Mouse (Mus musculus) right cerebral cortex, postnatal 10 days (tissue): ENCODE measurements at regions not wholly inside any gene's neighbourhood (a gene's known extent, or its start where the extent isn't known, plus 50 kb on each side); places are given as distances from the start of the nearest gene placed in this dataset.

Experiments used
- DNase-seq, 2 experiments: peaks; one replicate each; pipeline ENCODE4 v3.0.0; 2021; ENCODE audit warnings: low spot score in 2 of 2

DNA sequence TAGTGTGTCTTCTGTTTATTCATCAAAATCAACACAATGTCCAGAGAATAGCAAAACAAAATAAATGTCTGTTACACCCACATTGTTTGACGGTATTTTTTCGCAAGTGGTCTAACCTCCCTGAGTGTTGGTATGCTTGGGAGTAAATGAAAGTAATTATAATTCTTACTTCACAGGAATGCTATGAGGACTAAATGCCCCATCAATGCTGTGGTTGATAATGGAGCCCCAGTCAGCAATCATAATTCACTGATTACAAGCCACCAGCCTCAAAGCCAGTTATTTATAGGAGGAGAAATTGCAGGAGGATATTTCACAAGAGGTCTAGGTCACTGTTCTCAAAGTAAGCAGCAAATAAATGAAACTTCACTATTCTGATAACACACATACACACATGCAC is 129.6 kb upstream of the Hand2 start:
- DNase-seq, result no peak

- DNase-seq, result no peak
Observed at GRCm38 (mm10) chr8:57200280-57200679, 120.5 kb upstream of the Hand2 start.

DNA sequence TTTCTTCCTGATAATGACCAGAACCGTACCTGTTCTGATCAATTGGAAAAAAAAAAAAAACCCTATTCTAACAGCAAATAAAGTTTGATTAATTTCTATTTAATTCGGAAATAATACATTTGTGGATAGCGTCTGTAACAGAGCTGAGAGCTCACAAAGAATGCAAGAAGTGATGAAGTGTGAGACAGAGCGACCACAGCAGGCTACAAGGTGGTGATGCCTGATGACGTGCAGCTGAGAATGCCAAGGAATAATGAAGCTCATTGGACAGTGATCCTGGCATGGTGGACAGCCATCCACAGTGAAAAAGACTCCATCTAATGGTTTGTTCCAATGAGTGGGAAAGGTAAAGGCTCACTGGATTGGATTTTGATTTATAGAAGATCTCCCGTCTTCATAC is 111.2 kb upstream of the Hand2 start:
- no peak for DNase-seq

- DNase-seq, result no peak
Observed at GRCm38 (mm10) chr8:57213066-57213465, 107.7 kb upstream of the Hand2 start.

GRCm38 (mm10) chr8:57213982-57214930 is 106.5 kb upstream of the Hand2 start:
- DNase-seq, result no peak

DNA sequence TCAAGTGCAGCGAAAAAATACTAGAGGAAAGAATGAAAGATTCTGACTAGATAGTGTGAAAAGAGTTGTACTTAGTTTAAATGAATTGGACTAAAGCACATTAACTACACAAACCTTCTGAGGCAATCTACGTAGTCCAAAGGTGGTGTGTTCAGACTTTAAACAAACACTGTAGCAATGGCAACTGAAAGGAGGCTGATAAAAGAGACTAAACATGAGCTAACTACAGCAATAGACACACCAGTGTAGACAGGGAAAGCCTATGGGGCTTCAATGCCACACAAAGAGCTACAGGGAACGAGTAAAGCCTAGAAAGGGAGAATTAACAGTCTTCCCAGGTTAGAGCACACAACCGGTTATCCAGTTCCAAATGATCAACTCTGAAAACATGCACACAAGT is 90.2 kb upstream of the Hand2 start:
- DNase-seq, result no peak

GRCm38 (mm10) chr8:57242301-57242700 is 78.5 kb upstream of the Hand2 start:
- no peak for DNase-seq

DNA sequence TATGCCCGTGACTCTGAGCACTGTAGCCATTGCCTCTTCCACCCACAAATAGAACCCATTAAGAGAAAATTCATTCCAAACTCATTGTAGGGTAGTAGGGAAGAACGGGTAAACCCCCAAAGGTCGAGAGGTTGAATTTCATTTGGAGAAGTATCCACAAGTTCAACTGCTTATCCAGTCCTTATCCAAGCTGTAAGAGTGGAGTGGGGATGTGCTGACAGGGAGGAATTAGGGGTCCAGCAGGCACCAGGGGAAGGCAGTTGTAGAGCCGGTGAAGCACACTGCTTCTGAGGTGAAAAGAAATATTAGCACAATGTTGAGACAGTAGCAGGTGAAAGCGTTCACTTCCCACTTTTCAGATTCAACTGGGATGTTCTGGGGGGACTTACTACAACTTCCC is 71.7 kb upstream of the Hand2 start:
- DNase-seq, result no peak
